Mouse (Mus musculus) embryo, embryonic 11.5 days (tissue): ENCODE measurements at regions not wholly inside any gene's neighbourhood (a gene's known extent, or its start where the extent isn't known, plus 50 kb on each side); places are given as distances from the start of the nearest gene placed in this dataset.

Source experiments
- DNase-seq: peaks from one replicate; pipeline ENCODE4 v3.0.0-alpha.2; 2012; ENCODE audit warnings: low read depth, low spot score

DNA sequence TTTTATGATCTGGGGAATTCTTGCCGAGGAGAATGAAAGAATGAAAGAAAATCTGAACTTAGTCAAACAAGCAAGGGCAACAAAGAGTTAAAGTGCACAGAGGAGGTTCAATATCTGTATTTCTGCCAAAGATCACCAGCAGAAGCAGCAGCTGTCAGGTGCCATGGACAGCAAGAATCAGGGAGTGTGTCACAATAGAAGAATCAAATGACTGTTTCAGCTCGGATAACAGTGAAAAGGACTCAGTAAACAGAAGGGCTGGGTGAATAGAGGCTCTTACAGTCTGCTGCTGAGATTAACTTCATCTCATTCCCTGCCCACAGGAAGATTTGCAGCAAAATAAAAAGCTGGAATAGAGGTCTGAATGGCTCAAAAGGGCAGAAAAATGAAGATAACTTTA lies 495.3 kb upstream of the Gm5415 start:
- DNase-seq, result no peak

GRCm38 (mm10) chr1:33040740-33041139 lies 493.6 kb upstream of the Gm5415 start:
- no peak for DNase-seq

DNA sequence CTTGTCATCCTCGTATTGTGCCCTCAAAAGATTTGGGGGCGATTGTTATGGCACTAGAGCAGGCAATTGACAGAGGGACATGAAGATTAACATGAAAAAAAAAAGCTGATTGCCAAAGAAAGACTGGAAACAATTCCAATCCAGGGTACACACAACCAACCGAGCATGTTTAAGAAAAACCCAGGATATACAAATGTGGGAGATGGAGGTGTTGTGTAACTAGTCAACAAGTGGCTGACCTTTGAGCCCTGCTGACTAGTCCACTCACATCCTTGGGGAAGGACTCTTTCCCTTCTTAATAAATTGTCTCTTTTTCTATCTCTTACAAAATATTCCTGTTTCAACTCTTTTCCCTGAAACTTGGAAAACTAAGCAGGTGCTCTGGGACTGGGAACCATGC lies 484.9 kb upstream of the Gm5415 start:
- DNase-seq, result no peak

DNA sequence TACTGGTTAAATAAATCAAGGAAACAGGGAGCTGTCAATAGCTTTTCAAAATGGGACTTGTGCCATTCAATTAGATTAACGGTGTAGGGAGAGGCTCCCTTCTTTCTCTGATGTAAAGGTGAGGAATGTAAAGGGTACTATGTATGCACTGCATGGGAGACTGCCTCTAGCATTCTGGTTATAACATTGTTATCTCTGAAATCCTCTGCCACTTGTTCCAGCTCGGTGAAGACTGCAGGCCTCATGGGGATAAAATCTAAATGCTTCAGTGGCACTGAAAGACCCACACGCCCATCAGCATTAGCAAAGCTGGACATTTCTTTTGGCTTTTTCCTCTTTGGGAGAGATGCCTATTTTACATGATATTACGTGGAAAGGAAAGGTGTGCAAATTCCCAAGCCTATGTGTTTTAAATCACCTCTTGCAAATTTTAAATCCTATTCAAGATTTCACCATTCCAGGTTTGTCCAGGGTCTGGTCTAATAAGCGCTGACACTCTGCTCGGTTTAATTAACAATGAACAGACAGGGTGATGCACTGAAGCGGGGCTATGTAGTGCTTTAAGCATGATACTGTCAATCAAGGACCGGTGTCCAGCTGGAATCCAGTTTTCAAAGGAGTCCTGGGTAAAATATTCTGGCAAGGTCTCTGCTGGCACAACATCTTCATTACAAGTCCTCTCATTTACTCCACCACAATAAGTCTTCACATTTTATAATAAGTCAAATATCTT lies 479.8 kb upstream of the Gm5415 start:
- no peak for DNase-seq

GRCm38 (mm10) chr1:33025379-33025778 lies 478.3 kb upstream of the Gm5415 start:
- no peak for DNase-seq

- no peak for DNase-seq
Observed at GRCm38 (mm10) chr1:33022852-33023251, 475.8 kb upstream of the Gm5415 start.

GRCm38 (mm10) chr1:33003992-33004391 lies 456.9 kb upstream of the Gm5415 start:
- no peak for DNase-seq

DNA sequence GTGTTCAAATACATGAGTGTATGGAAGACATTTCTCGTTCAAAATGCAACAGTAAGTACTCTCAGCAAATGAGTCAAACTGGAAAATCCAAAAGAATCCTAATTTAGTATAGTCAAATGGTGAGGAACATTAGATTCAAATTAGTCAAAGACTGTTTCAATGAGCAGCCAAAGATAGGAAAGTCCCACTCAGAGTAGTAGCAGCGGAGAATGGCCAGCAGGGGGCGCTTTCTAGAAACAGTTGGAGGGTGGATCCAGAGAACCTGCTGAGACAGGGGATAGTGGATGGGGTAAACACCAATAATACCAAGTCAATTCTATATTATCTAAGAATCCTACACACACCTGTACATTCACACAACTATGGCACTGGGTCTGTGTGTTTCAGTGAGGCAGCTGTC lies 417.9 kb upstream of the Gm5415 start:
- no peak for DNase-seq

DNA sequence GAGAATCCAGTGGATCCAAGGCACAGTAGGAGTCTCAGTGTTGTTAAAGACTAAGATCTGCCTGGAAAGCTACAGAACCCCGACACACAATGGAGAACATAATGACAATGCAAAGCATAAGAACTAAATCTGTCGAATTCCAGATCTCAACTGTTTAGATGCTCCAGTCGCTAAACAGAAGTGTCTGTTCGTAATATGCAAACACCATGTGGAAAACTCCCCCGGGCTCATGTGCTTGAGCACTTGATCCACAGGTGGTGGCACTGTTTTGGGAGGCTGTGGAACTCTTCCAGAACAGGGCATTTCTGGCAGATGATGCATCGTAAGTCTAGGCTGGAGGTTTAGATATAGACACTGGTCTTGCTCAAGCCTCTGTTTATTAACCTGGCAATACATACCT lies 412.2 kb upstream of the Gm5415 start:
- no peak for DNase-seq

DNA sequence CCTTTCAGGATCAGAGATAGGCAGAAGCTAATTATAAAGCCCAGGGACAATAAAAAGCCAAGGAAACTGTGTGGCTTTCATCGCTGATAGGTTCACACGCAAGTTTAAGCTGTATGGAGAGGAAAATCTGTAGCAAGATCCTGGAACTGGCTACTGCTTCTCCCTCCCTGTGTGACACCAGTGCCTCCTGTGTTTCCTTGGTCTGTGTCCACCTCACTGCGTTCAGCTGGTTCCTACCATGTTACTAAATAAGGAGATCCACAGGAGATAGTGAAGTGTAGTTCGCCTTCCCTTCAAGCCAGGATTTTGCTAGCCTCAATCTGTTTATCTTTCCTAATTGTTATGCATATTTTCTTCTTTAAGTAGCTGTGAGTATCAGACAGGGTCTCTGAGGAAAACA lies 399.2 kb upstream of the Gm5415 start:
- no peak for DNase-seq

DNA sequence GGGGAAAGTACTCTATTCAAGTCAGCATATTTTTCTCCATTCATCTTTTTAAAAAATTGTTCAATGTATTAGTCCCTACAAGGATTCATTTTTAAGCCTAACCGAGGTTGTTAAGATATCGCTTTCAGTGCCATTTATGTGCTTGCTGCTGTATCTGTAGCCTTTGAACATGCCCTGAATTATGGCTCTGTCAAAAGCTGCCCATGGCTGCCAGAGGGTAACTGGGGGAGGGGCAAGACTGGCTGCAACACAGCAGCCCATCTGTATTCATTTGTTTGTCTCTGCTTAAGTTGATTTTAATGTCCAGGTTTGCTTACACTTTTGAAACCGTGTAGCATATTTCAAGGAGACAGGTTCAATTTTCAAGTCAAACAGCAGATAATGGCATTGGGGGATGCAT lies 383.3 kb upstream of the Gm5415 start:
- DNase-seq, result peak; percentile 5

DNA sequence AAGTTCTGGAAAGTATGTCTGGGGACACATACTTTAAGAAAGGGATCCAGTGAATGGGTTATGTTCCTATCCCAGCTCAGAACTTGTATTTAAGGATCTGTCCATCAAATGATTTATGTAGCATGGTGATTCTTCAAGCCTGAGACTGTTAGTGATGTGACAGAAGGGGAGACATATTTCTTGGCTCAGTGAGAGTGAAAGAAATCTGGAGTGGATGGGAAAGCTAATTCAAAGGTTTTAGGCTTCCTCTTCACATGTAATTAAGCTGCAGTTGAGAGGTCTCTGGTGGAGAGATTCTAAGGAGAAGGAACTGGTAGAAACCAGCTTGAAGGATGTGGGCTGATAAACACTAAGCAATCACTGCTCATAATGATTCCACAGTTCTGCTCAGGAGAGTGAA lies 355.3 kb upstream of the Gm5415 start:
- no peak for DNase-seq

- no peak for DNase-seq
Observed at GRCm38 (mm10) chr1:32887728-32888127, 340.6 kb upstream of the Gm5415 start.

- no peak for DNase-seq
Observed at GRCm38 (mm10) chr1:32872920-32873319, 325.8 kb upstream of the Gm5415 start.

DNA sequence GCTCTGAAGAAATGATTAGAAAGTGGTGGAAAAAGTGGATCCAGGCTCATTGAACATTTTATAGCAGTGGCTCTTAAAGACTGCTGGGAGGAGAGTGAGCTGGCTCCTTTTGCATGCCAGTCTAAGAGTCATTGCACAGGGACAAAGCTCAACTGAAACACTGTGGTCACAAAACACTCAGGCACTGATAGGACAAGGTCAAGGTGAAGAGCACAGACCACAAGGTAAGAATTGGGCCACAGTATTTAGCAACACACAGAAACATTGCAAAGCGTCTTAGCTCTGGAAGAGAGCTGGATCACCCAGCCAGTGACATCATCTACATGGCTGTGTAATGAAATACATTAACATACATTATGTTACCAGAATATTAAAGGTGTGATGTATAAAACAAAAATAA lies 319.0 kb upstream of the Gm5415 start:
- DNase-seq, result no peak

GRCm38 (mm10) chr1:32858040-32858439 lies 310.9 kb upstream of the Gm5415 start:
- DNase-seq, result no peak
